Mouse (Mus musculus) kidney, adult 11 months (tissue): ENCODE data around the gene Btbd18.

Experiments used
- DNase-seq: peaks from one replicate; pipeline ENCODE4 v3.0.0; 2022

Btbd18 gene

GRCm38 (mm10) chr2:84658806-84659205 is at the start of gene Btbd18:
Gene Btbd18 (plus strand): TSS chr2:84659079.
- no peak for DNase-seq

- peak; percentile 39 for DNase-seq
Measured at GRCm38 (mm10) chr2:84612764-84613163, 46.1 kb upstream of the Btbd18 start.

- DNase-seq: no peak
Measured at GRCm38 (mm10) chr2:84617637-84618515, 41.0 kb upstream of the Btbd18 start.

GRCm38 (mm10) chr2:84618914-84619313 is 40.0 kb upstream of the Btbd18 start:
- peak; percentile 52 for DNase-seq

- DNase-seq: no peak
Measured at GRCm38 (mm10) chr2:84619646-84620340, 39.1 kb upstream of the Btbd18 start.

GRCm38 (mm10) chr2:84622668-84623067 is 36.2 kb upstream of the Btbd18 start:
- no peak for DNase-seq

GRCm38 (mm10) chr2:84623428-84624119 is 35.3 kb upstream of the Btbd18 start:
- no peak for DNase-seq

- DNase-seq: no peak
Measured at GRCm38 (mm10) chr2:84624201-84624600, 34.7 kb upstream of the Btbd18 start.

GRCm38 (mm10) chr2:84626366-84626975 is 32.4 kb upstream of the Btbd18 start:
- DNase-seq: no peak

- no peak for DNase-seq
Measured at GRCm38 (mm10) chr2:84627036-84627435, 31.8 kb upstream of the Btbd18 start.

- DNase-seq: no peak
Measured at GRCm38 (mm10) chr2:84632001-84632400, 26.9 kb upstream of the Btbd18 start.

GRCm38 (mm10) chr2:84632999-84633398 is 25.9 kb upstream of the Btbd18 start:
- DNase-seq: peak; percentile 50

GRCm38 (mm10) chr2:84634006-84634405 is 24.9 kb upstream of the Btbd18 start:
- DNase-seq: no peak

- DNase-seq: no peak
Measured at GRCm38 (mm10) chr2:84634934-84635482, 23.9 kb upstream of the Btbd18 start.

GRCm38 (mm10) chr2:84635611-84636010 is 23.3 kb upstream of the Btbd18 start:
- peak; percentile 97 for DNase-seq

GRCm38 (mm10) chr2:84636231-84636741 is 22.6 kb upstream of the Btbd18 start:
- DNase-seq: peak; percentile 66

GRCm38 (mm10) chr2:84637452-84638165 is 21.3 kb upstream of the Btbd18 start:
- DNase-seq: no peak

GRCm38 (mm10) chr2:84638428-84639220 is 20.3 kb upstream of the Btbd18 start:
- no peak for DNase-seq

GRCm38 (mm10) chr2:84640833-84641232 is 18.0 kb upstream of the Btbd18 start:
- no peak for DNase-seq

- no peak for DNase-seq
Measured at GRCm38 (mm10) chr2:84646138-84646537, 12.7 kb upstream of the Btbd18 start.

- DNase-seq: no peak
Measured at GRCm38 (mm10) chr2:84647051-84647568, 11.8 kb upstream of the Btbd18 start.
